Mouse (Mus musculus): ENCODE data around the gene Cdc42. TPM values are rescaled to one million over a fixed set of nuclear protein-coding genes. Genes with fewer than 3 reads are reported as not detected.

The Cdc42 gene
- polyA plus RNA-seq, 1 experiment from 2014 or later: 528 TPM

- no peaks in the 10 kb centered on the region for H3K9me3 ChIP-seq (replicated peaks)
- ATAC-seq (ENCODE audit: insufficient number of reproducible peaks, low FRiP score): no peak
- no peak overlapping the region for H3K4me2 ChIP-seq
- no peak overlapping the region for H3K27ac ChIP-seq (ENCODE audit: poor library complexity, severe bottlenecking)
- H3K36me3 ChIP-seq: no peaks in the 10 kb centered on the region
- no peak overlapping the region for H3K4me3 ChIP-seq
- peaks cover 27% of the 10 kb centered on the region for H3K4me1 ChIP-seq (replicated peaks)
- no peak overlapping the region for H3K9ac ChIP-seq
- H3K27me3 ChIP-seq (replicated peaks): peaks cover 85% of the 10 kb centered on the region
- WGBS: 76% methylated on average over 5 of the region's 5 CpGs
Observed at GRCm38 (mm10) chr4:137282122-137282521, 75.4 kb downstream of the Cdc42 start.

GRCm38 (mm10) chr4:137281273-137281672 lies 76.2 kb downstream of the Cdc42 start:
- no peak overlapping the region for H3K4me3 ChIP-seq
- peaks cover 36% of the 10 kb centered on the region for H3K4me1 ChIP-seq (replicated peaks)
- H3K36me3 ChIP-seq: no peaks in the 10 kb centered on the region
- 65% methylated on average over 3 of the region's 3 CpGs for WGBS
- no peak overlapping the region for H3K4me2 ChIP-seq
- H3K9ac ChIP-seq: no peak overlapping the region
- ATAC-seq (ENCODE audit: insufficient number of reproducible peaks, low FRiP score): no peak
- H3K27ac ChIP-seq (ENCODE audit: poor library complexity, severe bottlenecking): no peak overlapping the region
- no peaks in the 10 kb centered on the region for H3K9me3 ChIP-seq (replicated peaks)
- H3K27me3 ChIP-seq (replicated peaks): peaks cover 92% of the 10 kb centered on the region

- H3K36me3 ChIP-seq: no peaks in the 10 kb centered on the region
- H3K9me3 ChIP-seq (replicated peaks): no peaks in the 10 kb centered on the region
- 22% methylated on average over 5 of the region's 5 CpGs for WGBS
- no peak overlapping the region for H3K4me3 ChIP-seq
- peaks cover 40% of the 10 kb centered on the region for H3K4me1 ChIP-seq (replicated peaks)
- H3K9ac ChIP-seq: no peak overlapping the region
- H3K4me2 ChIP-seq: no peak overlapping the region
- peaks cover 96% of the 10 kb centered on the region for H3K27me3 ChIP-seq (replicated peaks)
- ATAC-seq (ENCODE audit: insufficient number of reproducible peaks, low FRiP score): no peak
- no peak overlapping the region for H3K27ac ChIP-seq (ENCODE audit: poor library complexity, severe bottlenecking)
Observed at GRCm38 (mm10) chr4:137279346-137279745, 78.2 kb downstream of the Cdc42 start.

- H3K36me3 ChIP-seq: no peaks in the 10 kb centered on the region
- peak overlapping the region; percentile 89 for H3K4me2 ChIP-seq
- peak overlapping the region; percentile 64 for H3K4me3 ChIP-seq
- H3K9me3 ChIP-seq (replicated peaks): no peaks in the 10 kb centered on the region
- H3K4me1 ChIP-seq (replicated peaks): peaks cover 44% of the 10 kb centered on the region
- H3K27ac ChIP-seq (ENCODE audit: poor library complexity, severe bottlenecking): no peak overlapping the region
- ATAC-seq (ENCODE audit: insufficient number of reproducible peaks, low FRiP score): no peak
- peaks cover 87% of the 10 kb centered on the region for H3K27me3 ChIP-seq (replicated peaks)
- 3% methylated on average over 22 of the region's 22 CpGs for WGBS
- peak overlapping the region; percentile 68 for H3K9ac ChIP-seq
Observed at GRCm38 (mm10) chr4:137278144-137279040, 79.1 kb downstream of the Cdc42 start.

GRCm38 (mm10) chr4:137277600-137278143 lies 79.8 kb downstream of the Cdc42 start:
- peak overlapping the region; percentile 68 for H3K9ac ChIP-seq
- no peaks in the 10 kb centered on the region for H3K9me3 ChIP-seq (replicated peaks)
- H3K4me3 ChIP-seq: peak overlapping the region; percentile 64
- H3K4me2 ChIP-seq: peak overlapping the region; percentile 89
- H3K27me3 ChIP-seq (replicated peaks): peaks cover 81% of the 10 kb centered on the region
- H3K36me3 ChIP-seq: no peaks in the 10 kb centered on the region
- WGBS: 2% methylated on average over 71 of the region's 71 CpGs
- H3K4me1 ChIP-seq (replicated peaks): peaks cover 37% of the 10 kb centered on the region
- no peak overlapping the region for H3K27ac ChIP-seq (ENCODE audit: poor library complexity, severe bottlenecking)
- ATAC-seq (ENCODE audit: insufficient number of reproducible peaks, low FRiP score): no peak

- ATAC-seq (ENCODE audit: insufficient number of reproducible peaks, low FRiP score): peak; percentile 77
- peak within 1 kb of the TSS; percentile 68 for H3K9ac ChIP-seq
- H3K36me3 ChIP-seq: no peaks in the 10 kb centered on the region
- H3K4me1 ChIP-seq (replicated peaks): peaks cover 33% of the 10 kb centered on the region
- whole genome bisulfite sequencing: 13% methylated on average over 37 of the region's 45 CpGs
- H3K27ac ChIP-seq (ENCODE audit: poor library complexity, severe bottlenecking): peak within 1 kb of the TSS; percentile 42; the same call in 1 of the 2 replicates
- no peaks in the 10 kb centered on the region for H3K9me3 ChIP-seq (replicated peaks)
- peak within 1 kb of the TSS; percentile 89 for H3K4me2 ChIP-seq
- peak within 1 kb of the TSS; percentile 64 for H3K4me3 ChIP-seq
- H3K27me3 ChIP-seq (replicated peaks): peaks cover 76% of the 10 kb centered on the region
Observed at GRCm38 (mm10) chr4:137277166-137277513, 80.4 kb downstream of the Cdc42 start, which contains the start of gene Wnt4. Wnt4 (plus strand) TSS chr4:137277489.

GRCm38 (mm10) chr4:137276443-137277165 lies 80.9 kb downstream of the Cdc42 start:
- Histone ChIP-seq H3K4me2 (peak overlapping the region; percentile 89), H3K9ac (peak overlapping the region; percentile 68), H3K36me3 (no peaks in the 10 kb centered on the region)

GRCm38 (mm10) chr4:137274304-137274703 lies 83.2 kb downstream of the Cdc42 start:
- Histone ChIP-seq H3K4me3 (no peak overlapping the region), H3K4me1 (replicated peaks) (peaks cover 31% of the 10 kb centered on the region), H3K36me3 (no peaks in the 10 kb centered on the region), H3K27ac (ENCODE audit: poor library complexity, severe bottlenecking) (no peak overlapping the region), H3K9me3 (replicated peaks) (no peaks in the 10 kb centered on the region), H3K4me2 (no peak overlapping the region), H3K27me3 (replicated peaks) (peaks cover 53% of the 10 kb centered on the region), H3K9ac (no peak overlapping the region)
- 6% methylated on average over 6 of the region's 6 CpGs for WGBS
- ATAC-seq (ENCODE audit: insufficient number of reproducible peaks, low FRiP score): no peak

More at GRCm38 (mm10) chr4:137276443-137277165, 80.9 kb downstream of the Cdc42 start:
- Histone ChIP-seq H3K27ac (ENCODE audit: poor library complexity, severe bottlenecking) (peak overlapping the region; percentile 42; the same call in 1 of the 2 replicates), H3K4me3 (peak overlapping the region; percentile 64), H3K9me3 (replicated peaks) (no peaks in the 10 kb centered on the region), H3K4me1 (replicated peaks) (peaks cover 31% of the 10 kb centered on the region), H3K27me3 (replicated peaks) (peaks cover 72% of the 10 kb centered on the region)
- WGBS: 2% methylated on average over 45 of the region's 46 CpGs
- peak; percentile 38; the same call in 1 of the 2 replicates for ATAC-seq (ENCODE audit: insufficient number of reproducible peaks, low FRiP score)

- 67% methylated on average over 8 of the region's 8 CpGs for WGBS
- ATAC-seq (ENCODE audit: insufficient number of reproducible peaks, low FRiP score): no peak
Observed at GRCm38 (mm10) chr4:137271856-137272255, 85.7 kb downstream of the Cdc42 start.

More at GRCm38 (mm10) chr4:137271856-137272255, 85.7 kb downstream of the Cdc42 start:
- no peak overlapping the region for H3K9ac ChIP-seq
- H3K4me1 ChIP-seq (replicated peaks): peaks cover 16% of the 10 kb centered on the region
- H3K36me3 ChIP-seq: no peaks in the 10 kb centered on the region
- H3K27ac ChIP-seq (ENCODE audit: poor library complexity, severe bottlenecking): no peak overlapping the region
- H3K4me3 ChIP-seq: no peak overlapping the region
- H3K4me2 ChIP-seq: no peak overlapping the region
- H3K27me3 ChIP-seq (replicated peaks): peaks cover 42% of the 10 kb centered on the region
- no peaks in the 10 kb centered on the region for H3K9me3 ChIP-seq (replicated peaks)
